Mouse (Mus musculus): ENCODE results near the gene Pimreg. TPM values are rescaled to one million over a fixed set of nuclear protein-coding genes. Genes with fewer than 3 reads are reported as not detected.

Gene Pimreg
- polyA plus RNA-seq, 1 experiment from 2014 or later: 87.5 TPM

DNA sequence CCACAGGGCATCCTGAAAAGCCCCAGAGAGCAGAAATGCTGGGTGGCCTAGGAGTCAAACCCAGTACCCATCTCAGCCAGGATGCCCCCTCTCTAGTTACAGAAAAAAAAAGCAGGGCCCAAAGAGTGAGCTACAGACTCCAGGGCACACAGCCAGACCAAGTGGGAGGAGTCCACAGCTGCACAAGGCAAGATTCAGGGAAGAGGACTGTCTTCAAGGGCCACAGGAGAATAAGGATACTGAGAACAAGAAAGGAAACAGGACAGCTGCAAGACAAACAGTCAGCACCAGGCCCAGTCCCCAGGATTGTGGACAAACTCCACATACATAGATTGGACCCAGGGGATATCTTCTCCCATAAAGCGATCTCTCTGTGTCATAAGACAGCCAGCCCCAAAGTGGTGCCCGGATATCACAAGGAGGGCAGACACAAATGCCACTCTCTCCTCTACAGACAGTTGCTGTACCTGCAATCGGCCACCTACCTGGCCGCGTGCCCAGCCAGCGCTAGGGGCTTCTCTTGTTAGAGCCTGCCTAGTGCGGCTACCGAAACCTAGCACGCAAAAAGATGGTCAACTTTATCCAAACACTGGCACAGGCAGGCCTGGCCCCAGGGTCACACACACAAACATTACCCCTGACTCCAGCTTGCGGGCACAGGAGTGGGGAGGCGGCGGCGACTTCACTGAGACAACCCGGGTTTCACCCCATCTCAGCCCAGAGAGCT, 8.5 kb downstream of the Pimreg start:
- 24% methylated on average over 14 of the region's 14 CpGs for WGBS
- no peak for ATAC-seq (ENCODE audit: extremely low read depth, insufficient number of reproducible peaks, low FRiP score, low TSS enrichment)
- Histone ChIP-seq H3K27ac (replicated peaks) (no peak overlapping the region), H3K4me1 (peaks cover 17% of the 10 kb centered on the region), H3K4me3 (peak overlapping the region; percentile 57), H3K36me3 (peaks cover 27% of the 10 kb centered on the region), H3K9me3 (no peaks in the 10 kb centered on the region), H3K27me3 (replicated peaks) (peaks cover 49% of the 10 kb centered on the region), H3K4me2 (peak overlapping the region; percentile 81), H3K9ac (peak overlapping the region; percentile 77)

DNA sequence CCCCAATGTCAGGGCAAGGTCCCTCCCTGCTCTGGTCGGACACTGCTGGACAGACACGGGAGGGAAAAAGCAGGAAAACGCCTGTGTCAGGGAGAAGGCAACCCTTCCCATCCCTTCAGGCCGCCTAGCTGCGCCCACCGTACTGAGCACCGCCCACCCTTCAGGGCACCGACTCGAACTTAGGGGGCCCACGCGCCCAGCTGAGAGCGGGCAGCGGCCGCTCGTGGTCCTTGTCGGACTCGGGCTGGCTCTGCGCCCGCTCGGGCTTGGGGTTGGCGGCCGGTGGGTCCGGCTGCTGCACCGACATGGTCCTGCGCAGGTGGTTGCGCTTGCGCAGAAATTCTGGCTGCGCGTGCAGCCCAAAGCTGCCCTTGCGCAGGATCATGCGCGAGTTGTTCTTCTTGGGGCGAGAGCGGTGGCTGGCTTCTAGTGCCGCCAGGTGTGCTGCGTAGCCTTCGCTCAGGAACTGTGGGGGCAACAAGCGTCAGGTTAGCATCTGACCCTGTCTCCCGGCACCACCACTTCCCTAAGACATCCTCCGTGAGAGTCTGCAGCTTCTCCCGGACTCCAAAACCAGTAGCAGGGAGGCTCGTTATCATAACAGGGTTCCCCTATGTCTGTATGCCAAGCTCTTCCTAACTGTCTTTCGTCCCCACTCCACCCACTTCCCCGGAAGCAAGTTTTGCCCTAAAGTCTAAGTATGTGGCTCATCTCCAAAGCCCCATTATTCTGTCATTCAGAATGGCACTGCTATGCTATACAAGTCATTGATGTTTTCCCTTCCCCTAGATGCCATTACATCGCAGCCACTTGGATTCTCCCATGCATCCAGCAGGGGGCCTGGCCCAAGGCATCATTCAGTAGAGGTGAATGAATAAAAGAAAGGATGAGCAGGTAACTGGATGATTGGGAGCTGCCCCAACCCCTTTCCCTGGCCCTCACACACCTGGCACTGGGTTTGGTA, 9.3 kb downstream of the Pimreg start:
- Histone ChIP-seq H3K27me3 (replicated peaks) (peaks cover 49% of the 10 kb centered on the region), H3K4me2 (peak overlapping the region; percentile 81), H3K9me3 (no peaks in the 10 kb centered on the region), H3K4me3 (peak overlapping the region; percentile 57), H3K9ac (peak overlapping the region; percentile 77), H3K36me3 (peaks cover 19% of the 10 kb centered on the region), H3K4me1 (peaks cover 17% of the 10 kb centered on the region), H3K27ac (replicated peaks) (no peak overlapping the region)
- peak; percentile 27; the same call in 1 of the 2 replicates for ATAC-seq (ENCODE audit: extremely low read depth, insufficient number of reproducible peaks, low FRiP score, low TSS enrichment)
- WGBS: 2% methylated on average over 45 of the region's 45 CpGs

DNA sequence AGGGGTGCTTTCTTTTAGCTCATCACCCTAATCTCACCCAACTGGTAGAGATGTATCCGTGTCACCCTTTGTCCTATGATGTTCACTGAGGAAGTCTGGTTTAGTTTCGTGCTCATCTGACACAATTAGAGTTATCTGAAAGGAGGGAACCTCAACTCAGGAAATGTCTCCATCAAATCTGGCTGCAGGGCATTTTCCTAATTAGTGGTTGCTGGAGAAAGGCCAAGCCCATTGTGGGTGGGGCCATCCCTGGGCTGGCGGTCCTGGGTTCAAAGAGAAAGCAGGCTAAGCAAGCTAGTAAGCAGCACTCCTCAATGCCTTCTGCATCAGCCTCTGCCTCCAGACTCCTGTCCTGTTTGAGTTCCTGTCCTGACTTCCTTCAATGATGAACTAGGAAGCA, 10.4 kb downstream of the Pimreg start:
- Histone ChIP-seq H3K9me3 (no peaks in the 10 kb centered on the region), H3K4me2 (no peak overlapping the region), H3K27me3 (replicated peaks) (peaks cover 52% of the 10 kb centered on the region), H3K9ac (no peak overlapping the region), H3K36me3 (peaks cover 8% of the 10 kb centered on the region), H3K4me1 (peaks cover 17% of the 10 kb centered on the region), H3K4me3 (no peak overlapping the region), H3K27ac (replicated peaks) (no peak overlapping the region)
- ATAC-seq (ENCODE audit: extremely low read depth, insufficient number of reproducible peaks, low FRiP score, low TSS enrichment): no peak
- WGBS: 57% methylated on average over 3 of the region's 3 CpGs

DNA sequence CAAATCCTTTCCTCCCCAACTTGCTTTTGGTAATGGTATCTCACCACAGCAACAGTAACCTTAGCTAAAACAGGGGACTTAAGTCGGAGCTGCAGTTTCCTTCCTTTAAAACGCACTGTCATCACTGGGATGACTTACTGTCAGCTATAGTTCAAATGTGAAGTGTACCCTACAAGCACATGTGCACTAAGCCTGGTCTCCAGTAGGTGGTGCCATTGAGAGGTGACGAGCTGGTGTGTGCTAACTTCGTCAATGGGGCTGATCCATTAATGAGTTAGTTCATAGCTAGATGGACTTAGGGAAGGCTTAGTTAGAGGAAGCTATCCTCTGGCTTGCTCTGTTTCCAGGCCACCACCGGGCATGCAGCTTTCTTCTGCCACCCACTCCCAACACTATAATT, 10.8 kb downstream of the Pimreg start:
- peaks cover 56% of the 10 kb centered on the region for H3K27me3 ChIP-seq (replicated peaks)

DNA sequence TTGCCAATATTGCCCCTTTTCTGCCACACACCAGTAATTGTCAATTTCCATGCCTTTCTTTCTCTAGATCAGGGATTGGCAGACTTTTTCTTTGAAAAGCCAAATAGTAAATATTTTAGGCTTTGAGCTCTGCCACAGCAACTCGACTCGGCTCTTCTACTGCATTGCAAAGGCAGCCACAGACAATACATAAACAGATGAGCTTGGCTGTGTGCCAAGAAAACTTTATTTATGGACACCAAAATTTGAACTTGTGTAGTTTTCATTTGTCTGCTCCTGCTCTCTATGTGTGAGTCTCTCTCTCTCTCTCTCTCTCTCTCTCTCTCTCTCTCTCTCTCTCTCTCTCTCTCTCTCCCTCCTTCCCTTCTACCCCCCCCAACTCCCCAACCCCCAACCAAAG, 13.3 kb downstream of the Pimreg start:
- no peak overlapping the region for H3K27ac ChIP-seq (replicated peaks)
- no peak overlapping the region for H3K9ac ChIP-seq
- peaks cover 14% of the 10 kb centered on the region for H3K4me1 ChIP-seq
- H3K4me3 ChIP-seq: no peak overlapping the region
- 56% methylated on average over 2 of the region's 2 CpGs for WGBS
- H3K27me3 ChIP-seq (replicated peaks): peaks cover 51% of the 10 kb centered on the region
- H3K36me3 ChIP-seq: no peaks in the 10 kb centered on the region
- H3K9me3 ChIP-seq: no peaks in the 10 kb centered on the region
- H3K4me2 ChIP-seq: no peak overlapping the region
- no peak for ATAC-seq (ENCODE audit: extremely low read depth, insufficient number of reproducible peaks, low FRiP score, low TSS enrichment)

More for the DNA sequence above, 10.8 kb downstream of the Pimreg start:
- Histone ChIP-seq H3K4me3 (no peak overlapping the region), H3K27ac (replicated peaks) (no peak overlapping the region), H3K36me3 (peaks cover 4% of the 10 kb centered on the region; the same call in 1 of the 2 replicates), H3K4me2 (no peak overlapping the region), H3K4me1 (peaks cover 17% of the 10 kb centered on the region), H3K9me3 (no peaks in the 10 kb centered on the region), H3K9ac (no peak overlapping the region)
- WGBS: 18% methylated on average over 5 of the region's 5 CpGs
- no peak for ATAC-seq (ENCODE audit: extremely low read depth, insufficient number of reproducible peaks, low FRiP score, low TSS enrichment)

DNA sequence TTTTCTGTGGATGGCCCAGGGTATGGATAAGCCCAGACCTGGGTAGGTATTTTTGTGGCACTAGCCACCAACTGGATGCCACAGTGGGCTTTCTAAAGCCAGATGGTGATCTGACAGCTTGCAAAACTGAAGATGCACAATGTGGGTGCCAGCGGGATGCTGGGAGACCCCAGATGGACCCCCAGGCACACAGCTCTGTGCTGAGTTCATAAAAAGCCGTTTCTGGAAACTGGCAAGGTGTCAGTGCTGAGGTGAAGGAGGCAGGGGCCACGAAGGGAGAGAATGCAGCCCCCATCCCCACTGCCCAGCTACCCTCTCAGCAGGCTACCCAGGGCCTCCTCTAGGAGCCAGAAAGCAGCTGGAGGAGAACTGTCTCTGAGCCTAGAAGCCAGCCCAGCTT, 15.3 kb downstream of the Pimreg start:
- WGBS: 61% methylated on average over 3 of the region's 3 CpGs
- H3K36me3 ChIP-seq: no peaks in the 10 kb centered on the region
- H3K9ac ChIP-seq: no peak overlapping the region
- H3K4me2 ChIP-seq: no peak overlapping the region
- H3K27me3 ChIP-seq (replicated peaks): peaks cover 31% of the 10 kb centered on the region
- H3K9me3 ChIP-seq: no peaks in the 10 kb centered on the region
- ATAC-seq (ENCODE audit: extremely low read depth, insufficient number of reproducible peaks, low FRiP score, low TSS enrichment): no peak
- H3K4me3 ChIP-seq: no peak overlapping the region
- no peak overlapping the region for H3K27ac ChIP-seq (replicated peaks)
- H3K4me1 ChIP-seq: no peaks in the 10 kb centered on the region

DNA sequence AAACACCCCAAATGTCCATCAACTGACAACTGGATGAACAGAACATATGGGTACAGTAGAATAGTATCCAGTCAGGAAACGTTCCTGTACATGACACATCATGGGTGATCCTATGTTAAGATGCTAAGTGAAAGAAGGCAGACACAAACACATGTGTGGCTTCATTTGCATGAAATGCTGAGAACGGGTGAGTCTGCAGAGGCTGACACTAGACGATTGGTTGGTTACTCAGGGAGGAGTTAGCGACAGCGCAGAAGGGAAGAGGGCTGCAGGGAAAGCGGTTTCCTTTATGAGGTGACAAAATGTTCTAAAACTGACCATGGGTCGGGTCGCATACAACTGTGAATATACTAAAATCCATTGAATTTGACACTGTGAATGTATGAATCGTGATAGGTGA, 18.6 kb downstream of the Pimreg start:
- H3K27me3 ChIP-seq (replicated peaks): peaks cover 16% of the 10 kb centered on the region
- no peak overlapping the region for H3K4me2 ChIP-seq
- no peaks in the 10 kb centered on the region for H3K36me3 ChIP-seq
- H3K9me3 ChIP-seq: peaks cover 19% of the 10 kb centered on the region
- no peak overlapping the region for H3K9ac ChIP-seq
- no peaks in the 10 kb centered on the region for H3K4me1 ChIP-seq
- no peak overlapping the region for H3K27ac ChIP-seq (replicated peaks)
- no peak for ATAC-seq (ENCODE audit: extremely low read depth, insufficient number of reproducible peaks, low FRiP score, low TSS enrichment)
- 69% methylated on average over 9 of the region's 9 CpGs for WGBS
- H3K4me3 ChIP-seq: no peak overlapping the region

DNA sequence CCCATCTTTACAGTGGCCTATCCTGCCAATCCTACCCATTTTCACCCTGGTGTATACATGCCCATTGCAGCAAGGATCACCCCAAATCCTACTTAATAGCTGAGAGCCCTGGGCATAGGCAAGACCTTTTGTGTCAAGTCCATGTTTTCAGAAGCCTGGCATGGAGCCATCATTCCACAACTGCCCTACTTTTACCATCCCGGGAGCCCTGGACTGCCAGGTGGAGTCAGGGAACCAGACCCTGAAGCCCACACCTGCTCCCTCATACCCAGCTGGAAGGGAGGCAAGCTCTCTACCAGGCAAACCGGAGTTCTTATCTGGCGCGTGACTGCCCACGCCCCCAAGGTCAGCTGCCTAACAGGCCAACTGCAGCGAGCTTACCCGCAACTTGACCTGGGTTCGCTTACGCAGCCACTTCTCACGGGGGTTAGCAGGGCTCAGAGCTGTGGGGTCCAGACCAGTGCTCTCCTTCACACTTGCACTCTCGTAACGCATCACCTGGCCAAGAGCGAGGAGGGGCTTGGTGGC, 19.3 kb downstream of the Pimreg start:
- Histone ChIP-seq H3K4me1 (no peaks in the 10 kb centered on the region), H3K27ac (replicated peaks) (no peak overlapping the region), H3K36me3 (no peaks in the 10 kb centered on the region), H3K4me2 (no peak overlapping the region), H3K27me3 (replicated peaks) (peaks cover 16% of the 10 kb centered on the region), H3K9ac (no peak overlapping the region), H3K4me3 (no peak overlapping the region), H3K9me3 (peaks cover 22% of the 10 kb centered on the region)
- 58% methylated on average over 13 of the region's 13 CpGs for WGBS
- no peak for ATAC-seq (ENCODE audit: extremely low read depth, insufficient number of reproducible peaks, low FRiP score, low TSS enrichment)

DNA sequence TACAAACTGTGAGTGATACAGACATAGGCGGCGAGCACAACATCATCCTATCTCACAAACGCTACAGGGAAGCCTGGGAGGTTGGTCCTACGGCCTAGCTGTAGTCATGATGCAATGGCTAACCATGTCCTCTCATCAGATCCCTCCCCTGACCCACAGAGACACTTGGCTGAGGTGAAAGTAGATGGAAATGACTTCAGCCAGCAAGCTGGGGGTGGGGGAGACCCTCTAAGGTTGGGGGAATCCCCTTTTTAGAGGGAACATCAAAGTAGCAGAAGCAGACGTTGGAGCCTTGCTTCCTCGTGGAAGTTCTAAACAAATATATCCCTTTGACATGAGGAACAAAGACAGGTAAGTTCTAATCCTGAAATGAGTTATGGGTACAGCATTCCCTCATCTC, 22.6 kb downstream of the Pimreg start:
- H3K4me2 ChIP-seq: no peak overlapping the region
- no peak for ATAC-seq (ENCODE audit: extremely low read depth, insufficient number of reproducible peaks, low FRiP score, low TSS enrichment)
- H3K9ac ChIP-seq: no peak overlapping the region
- H3K27me3 ChIP-seq (replicated peaks): peaks cover 6% of the 10 kb centered on the region; the same call in 1 of the 2 replicates
- no peak overlapping the region for H3K27ac ChIP-seq (replicated peaks)
- WGBS: 63% methylated on average over 6 of the region's 6 CpGs
- no peaks in the 10 kb centered on the region for H3K4me1 ChIP-seq
- H3K36me3 ChIP-seq: no peaks in the 10 kb centered on the region
- H3K9me3 ChIP-seq: peaks cover 22% of the 10 kb centered on the region
- H3K4me3 ChIP-seq: no peak overlapping the region

DNA sequence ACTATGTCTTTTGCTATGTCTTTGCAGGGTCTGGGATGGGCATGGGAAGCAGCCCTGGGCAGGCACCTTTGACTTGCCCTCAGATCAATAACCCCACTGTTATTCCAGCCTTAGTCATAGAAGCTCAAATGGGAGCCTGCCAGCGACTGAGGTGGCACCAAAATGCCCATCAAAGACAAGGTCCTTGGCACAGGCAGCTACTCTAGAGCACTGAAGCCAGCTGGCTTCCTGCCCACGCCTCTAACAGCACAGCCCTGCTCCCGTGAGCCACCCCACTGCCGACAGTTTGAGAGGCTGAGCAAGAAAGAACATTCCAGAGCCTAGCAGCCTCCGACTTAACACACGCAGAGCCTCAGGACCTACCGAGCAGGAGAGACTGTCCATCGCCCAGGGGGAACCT, 23.3 kb downstream of the Pimreg start:
- Histone ChIP-seq H3K4me2 (no peak overlapping the region), H3K27ac (replicated peaks) (no peak overlapping the region), H3K4me1 (no peaks in the 10 kb centered on the region), H3K27me3 (replicated peaks) (no peaks in the 10 kb centered on the region), H3K9me3 (peaks cover 22% of the 10 kb centered on the region), H3K36me3 (no peaks in the 10 kb centered on the region), H3K4me3 (no peak overlapping the region), H3K9ac (no peak overlapping the region)
- no peak for ATAC-seq (ENCODE audit: extremely low read depth, insufficient number of reproducible peaks, low FRiP score, low TSS enrichment)
- 74% methylated on average over 8 of the region's 8 CpGs for WGBS

DNA sequence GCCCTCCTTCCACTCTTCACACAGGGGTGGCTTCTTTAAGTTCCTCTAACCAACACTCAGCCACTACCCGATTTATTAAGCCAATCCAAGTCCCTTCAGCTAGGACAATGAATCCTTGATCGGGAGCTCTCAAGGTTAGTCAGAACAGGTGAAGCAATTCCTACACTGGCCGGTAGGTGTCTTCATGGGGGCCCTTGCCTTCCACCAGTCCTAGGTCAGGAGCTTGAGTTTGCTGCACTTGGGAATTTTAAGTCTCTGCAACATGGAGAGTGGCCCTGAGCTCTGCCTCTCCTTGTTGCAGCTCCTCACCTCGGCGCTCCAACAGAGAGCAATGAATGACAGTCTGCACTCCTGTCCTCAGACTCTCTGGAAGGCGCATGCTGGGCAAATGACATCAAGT, 24.5 kb downstream of the Pimreg start:
- Histone ChIP-seq H3K27ac (replicated peaks) (no peak overlapping the region), H3K9me3 (peaks cover 22% of the 10 kb centered on the region), H3K4me2 (no peak overlapping the region), H3K27me3 (replicated peaks) (no peaks in the 10 kb centered on the region), H3K4me1 (no peaks in the 10 kb centered on the region), H3K36me3 (no peaks in the 10 kb centered on the region), H3K4me3 (no peak overlapping the region), H3K9ac (no peak overlapping the region)
- no peak for ATAC-seq (ENCODE audit: extremely low read depth, insufficient number of reproducible peaks, low FRiP score, low TSS enrichment)
- 37% methylated on average over 6 of the region's 6 CpGs for WGBS
